Mouse (Mus musculus): ENCODE measurements around the gene Prr15l. TPM values are rescaled to one million over a fixed set of nuclear protein-coding genes. Genes with fewer than 3 reads are reported as not detected.

The Prr15l gene
- total RNA-seq, 2 experiments from 2014 or later: 0.47 to 0.74 TPM

GRCm38 (mm10) chr11:96973426-96973964 is 45.6 kb downstream of the Prr15l start:
- DNase-seq: peak in 1 of 2 experiments; percentile 24
- intact Hi-C loops (cut with DNase I): no loop called here

GRCm38 (mm10) chr11:96974813-96975212 is 46.9 kb downstream of the Prr15l start:
- peak in 1 of 2 experiments; percentile 13 for DNase-seq
- intact Hi-C loops (cut with DNase I): no loop called here

- intact Hi-C loops (cut with DNase I): no loop called here
- peak in 1 of 2 experiments; percentile 27 for DNase-seq
Observed at GRCm38 (mm10) chr11:96975511-96976378, 47.8 kb downstream of the Prr15l start.

DNA sequence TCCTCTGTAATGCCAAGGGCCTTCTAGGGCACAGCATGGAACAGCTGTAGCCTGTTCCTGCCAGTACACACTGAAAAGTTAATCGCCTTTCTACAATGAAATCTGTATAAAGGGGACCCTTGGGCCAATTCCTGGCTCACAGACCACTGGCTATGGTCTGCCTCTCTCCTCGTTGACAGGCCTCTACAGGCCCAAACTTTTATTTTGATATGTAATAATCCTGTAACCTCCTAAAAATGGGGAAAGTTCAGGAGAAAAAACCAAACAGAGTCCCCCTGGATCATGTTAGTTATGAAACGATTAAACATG is 48.4 kb downstream of the Prr15l start:
- intact Hi-C loops (cut with DNase I): no loop called here
- DNase-seq: no peak

DNA sequence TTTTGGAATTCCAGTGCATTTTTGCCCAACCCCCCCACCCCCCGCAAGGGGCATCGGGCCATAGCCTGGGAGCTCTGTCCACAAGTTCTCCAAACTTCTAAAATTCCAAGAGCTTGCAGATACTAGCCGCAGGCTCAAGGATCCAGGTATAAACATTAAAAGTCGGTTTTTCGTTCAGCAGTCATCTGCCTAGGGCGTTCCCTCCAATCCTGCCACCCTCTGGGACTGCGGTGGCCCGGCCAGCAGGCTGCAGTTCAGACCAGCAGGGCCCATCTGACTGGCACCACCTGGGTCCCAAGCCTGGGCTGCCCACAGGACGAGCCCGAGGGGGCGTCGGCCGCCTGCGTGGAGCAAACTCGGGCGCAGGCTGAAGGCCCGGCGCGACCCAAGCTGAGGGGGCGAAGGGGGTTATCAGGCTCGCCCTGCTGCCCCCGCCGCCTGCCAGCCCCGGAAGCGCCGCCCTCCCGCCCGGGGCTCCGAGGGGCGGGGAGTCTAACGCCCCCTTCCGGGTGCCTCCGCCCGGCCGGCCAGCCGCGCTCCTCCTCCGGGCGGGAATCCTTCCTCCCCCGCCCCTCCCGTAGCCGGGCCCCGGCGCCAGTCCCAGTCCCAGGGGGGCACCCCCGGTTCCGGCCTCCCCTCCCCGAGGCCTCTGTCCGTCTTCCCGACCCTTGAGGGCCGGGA is 49.1 kb downstream of the Prr15l start:
- DNase-seq: peak; percentile 91 to 93
- intact Hi-C loops (cut with DNase I): no loop called here

DNA sequence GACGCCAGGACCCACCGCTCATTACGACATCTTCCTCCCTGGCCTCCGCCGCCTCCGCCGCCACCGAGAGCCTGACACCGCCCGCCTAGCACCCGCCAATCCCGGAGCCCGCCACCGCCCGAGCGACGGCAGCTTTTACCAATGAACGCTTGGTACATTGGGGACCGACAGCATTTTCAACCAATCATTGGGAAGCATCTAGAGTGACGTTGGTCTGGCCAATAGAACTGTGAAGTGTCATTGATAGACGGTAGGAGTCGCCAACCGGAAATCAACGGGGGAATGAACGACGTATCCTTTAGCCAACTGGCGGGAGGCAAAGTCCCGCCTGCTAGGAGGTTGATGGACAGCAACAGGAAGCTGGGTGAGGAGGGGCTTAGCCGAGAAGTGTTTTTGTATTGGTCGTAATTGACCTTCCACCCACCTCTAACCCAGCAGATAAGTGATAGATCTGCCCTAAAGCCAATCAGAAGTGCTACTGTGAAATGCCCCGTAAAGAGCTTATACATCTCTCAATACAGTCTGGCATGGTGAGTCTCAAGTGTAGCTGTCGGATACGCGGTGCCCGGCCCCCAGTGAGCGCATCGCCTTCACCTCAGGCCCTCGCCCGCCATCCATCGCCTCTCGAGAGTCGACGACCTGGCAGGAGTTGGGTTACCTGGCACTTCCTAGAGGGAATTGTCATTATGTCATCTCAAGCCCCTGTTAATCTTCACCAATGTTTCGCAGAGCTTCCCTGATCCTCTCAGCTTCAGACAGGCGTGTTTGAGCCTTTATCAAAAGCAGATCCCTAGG is 49.9 kb downstream of the Prr15l start:
- intact Hi-C loops (cut with DNase I): no loop called here

GRCm38 (mm10) chr11:96978401-96979246 is 50.7 kb downstream of the Prr15l start:
- intact Hi-C loops (cut with DNase I): no loop called here
- no peak for DNase-seq

More for the DNA sequence above, 49.9 kb downstream of the Prr15l start:
- peak; percentile 99 to 100 for DNase-seq

DNA sequence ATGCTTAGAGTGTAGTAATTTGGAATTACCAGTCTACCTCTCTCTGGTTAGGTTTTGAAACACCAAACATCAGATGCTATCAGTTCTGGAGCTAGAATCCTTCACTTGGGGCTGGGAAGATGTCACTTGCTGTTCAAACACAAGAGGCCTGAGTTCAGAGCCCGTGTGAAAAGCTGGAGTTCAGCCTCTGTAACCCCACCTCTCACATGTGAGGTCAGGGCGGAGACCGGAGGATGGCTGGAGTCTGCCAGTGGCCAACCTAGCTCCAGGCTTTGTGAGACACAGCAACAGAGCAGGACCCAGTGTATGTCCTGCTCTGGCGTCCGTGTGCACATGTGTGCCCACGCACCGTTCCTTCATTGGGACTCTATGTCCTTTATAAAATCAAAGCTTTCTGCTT is 51.4 kb downstream of the Prr15l start:
- intact Hi-C loops (cut with DNase I): no loop called here
- no peak for DNase-seq

- intact Hi-C loops (cut with DNase I): loop anchor here (10.0 kb wide), 1 partner anchor 195 kb away; no protein-coding TSS in a partner anchor
- DNase-seq: no peak
Observed at GRCm38 (mm10) chr11:96980021-96980420, 52.1 kb downstream of the Prr15l start.

DNA sequence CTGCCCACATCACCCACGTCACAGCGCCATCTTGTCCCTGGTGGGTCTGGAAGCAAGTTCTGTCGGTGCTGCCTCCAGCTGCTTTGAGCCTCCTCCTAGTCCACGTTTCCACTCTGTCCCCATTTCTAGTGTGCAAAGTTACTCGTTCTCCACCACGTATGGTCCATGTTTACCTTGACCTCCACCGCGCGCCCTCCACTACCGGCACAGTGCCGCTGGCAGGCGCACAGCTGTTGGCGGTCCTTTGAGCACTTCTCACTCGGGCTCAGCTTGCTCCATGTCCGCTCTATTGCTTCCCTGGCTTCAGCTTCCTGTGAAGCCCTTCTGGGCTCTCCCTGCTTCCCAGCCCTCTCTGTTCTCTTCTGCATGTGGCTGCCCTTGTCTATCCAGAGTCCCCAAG is 53.6 kb downstream of the Prr15l start:
- intact Hi-C loops (cut with DNase I): loop anchor here (10.0 kb wide), 1 partner anchor 193 kb away; no protein-coding TSS in a partner anchor
- no peak for DNase-seq

DNA sequence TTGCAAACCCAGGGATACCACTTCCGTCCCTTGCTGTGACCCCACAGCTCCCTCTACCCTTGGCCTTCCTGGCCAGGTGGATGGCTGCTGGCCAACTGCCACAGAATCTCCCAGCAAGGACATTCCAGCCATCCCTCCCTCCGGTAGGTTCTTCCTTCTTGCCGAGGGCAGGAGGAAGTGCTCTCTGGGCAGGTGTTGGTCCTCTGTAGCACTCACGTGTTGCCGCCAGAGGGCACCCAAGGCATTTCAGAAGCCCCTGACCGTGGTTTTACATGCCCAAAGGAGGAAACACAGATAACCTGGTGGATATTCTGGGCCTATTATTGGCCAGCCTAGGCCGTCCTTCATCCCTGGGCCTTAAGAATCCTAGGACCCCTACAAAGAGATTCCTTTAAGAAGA is 54.5 kb downstream of the Prr15l start:
- intact Hi-C loops (cut with DNase I): loop anchor here (1.0 to 10.0 kb wide), 2 partner anchors 44 to 192 kb away; no protein-coding TSS in a partner anchor
- DNase-seq: peak; percentile 84 to 88

DNA sequence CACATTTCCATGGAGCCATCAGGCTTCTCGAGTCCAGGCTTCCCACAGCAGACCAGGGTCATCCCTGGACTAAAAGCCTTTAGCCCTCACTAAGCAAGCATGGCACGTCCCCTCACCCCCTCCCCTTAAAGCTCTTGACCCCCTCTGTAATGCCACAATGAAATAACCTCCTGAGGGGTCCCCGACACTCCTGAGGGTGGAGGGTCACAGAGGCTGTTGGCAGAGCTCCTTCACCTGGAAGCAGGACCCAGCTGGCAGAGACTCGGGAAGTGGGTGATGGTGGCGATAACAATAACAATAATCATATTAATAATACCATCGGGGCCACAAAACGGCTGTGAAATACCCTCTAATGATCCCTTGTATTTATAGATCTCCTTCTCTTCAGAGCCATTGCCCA is 55.0 kb downstream of the Prr15l start, which contains the start of gene Sp2:
TSS of gene Sp2 (minus strand) at position 101 of the 400 bp plus-strand sequence.
- DNase-seq: no peak
- intact Hi-C loops (cut with DNase I): loop anchor here (1.0 to 10.0 kb wide), 2 partner anchors 43 to 192 kb away; no protein-coding TSS in a partner anchor

- intact Hi-C loops (cut with DNase I): loop anchor here (10.0 kb wide), 1 partner anchor 190 kb away; no protein-coding TSS in a partner anchor
- no peak for DNase-seq
Observed at GRCm38 (mm10) chr11:96984903-96985302, 57.0 kb downstream of the Prr15l start.

- intact Hi-C loops (cut with DNase I): loop anchor here (10.0 kb wide), 1 partner anchor 188 kb away; no protein-coding TSS in a partner anchor
- no peak for DNase-seq
Observed at GRCm38 (mm10) chr11:96986463-96986862, 58.6 kb downstream of the Prr15l start.

Other genes starting within 250 kb of the Prr15l start
- gene Snx11, start 150.5 kb upstream of the Prr15l start, total RNA-seq (2021): 10 to 100 TPM; 14.6 to 15.1 TPM
- 10 to 100 TPM; 46.2 to 59.2 TPM for gene Cbx1, start 139.0 kb upstream of the Prr15l start, total RNA-seq (2021)
- gene Nfe2l1, start 98.1 kb upstream of the Prr15l start, total RNA-seq (2021): 100 to 1,000 TPM; 302 to 348 TPM
- gene Copz2, start 78.2 kb upstream of the Prr15l start, total RNA-seq (2021): 10 to 100 TPM; 43.8 to 50.3 TPM
- gene Cdk5rap3, start 11.6 kb upstream of the Prr15l start, total RNA-seq (2021): 10 to 100 TPM; 28.0 to 30.8 TPM
- gene Pnpo, start 15.9 kb downstream of the Prr15l start, total RNA-seq (2021): 10 to 100 TPM; 11.8 to 12.8 TPM
- 10 to 100 TPM; 15.0 to 16.1 TPM for gene Sp2, start 54.9 kb downstream of the Prr15l start, total RNA-seq (2021)
- gene Sp6, start 85.3 kb downstream of the Prr15l start, total RNA-seq (2021): under 1 TPM; 0.12 to 0.15 TPM
- gene Scrn2, start 101.8 kb downstream of the Prr15l start, total RNA-seq (2021): 10 to 100 TPM; 11.3 to 16.1 TPM
- under 1 TPM; 0.31 to 0.45 TPM for gene Lrrc46, start 113.3 kb downstream of the Prr15l start, total RNA-seq (2021)
- gene Mrpl10, start 113.5 kb downstream of the Prr15l start, total RNA-seq (2021): 10 to 100 TPM; 85.0 to 86.5 TPM
- 1 to 10 TPM; 5.7 to 6.1 TPM for gene Osbpl7, start 122.5 kb downstream of the Prr15l start, total RNA-seq (2021)
- gene Tbx21, start 187.2 kb downstream of the Prr15l start, total RNA-seq (2021): not detected
- gene Tbkbp1, start 223.4 kb downstream of the Prr15l start, total RNA-seq (2021): 10 to 100 TPM; 15.9 to 17.3 TPM